Mouse (Mus musculus): Measurements from ENCODE around the gene Cmtm5.
A peak's percentile ranks its signal among the peaks of the same experiment; 100 is the strongest.

The Cmtm5 gene

DNA sequence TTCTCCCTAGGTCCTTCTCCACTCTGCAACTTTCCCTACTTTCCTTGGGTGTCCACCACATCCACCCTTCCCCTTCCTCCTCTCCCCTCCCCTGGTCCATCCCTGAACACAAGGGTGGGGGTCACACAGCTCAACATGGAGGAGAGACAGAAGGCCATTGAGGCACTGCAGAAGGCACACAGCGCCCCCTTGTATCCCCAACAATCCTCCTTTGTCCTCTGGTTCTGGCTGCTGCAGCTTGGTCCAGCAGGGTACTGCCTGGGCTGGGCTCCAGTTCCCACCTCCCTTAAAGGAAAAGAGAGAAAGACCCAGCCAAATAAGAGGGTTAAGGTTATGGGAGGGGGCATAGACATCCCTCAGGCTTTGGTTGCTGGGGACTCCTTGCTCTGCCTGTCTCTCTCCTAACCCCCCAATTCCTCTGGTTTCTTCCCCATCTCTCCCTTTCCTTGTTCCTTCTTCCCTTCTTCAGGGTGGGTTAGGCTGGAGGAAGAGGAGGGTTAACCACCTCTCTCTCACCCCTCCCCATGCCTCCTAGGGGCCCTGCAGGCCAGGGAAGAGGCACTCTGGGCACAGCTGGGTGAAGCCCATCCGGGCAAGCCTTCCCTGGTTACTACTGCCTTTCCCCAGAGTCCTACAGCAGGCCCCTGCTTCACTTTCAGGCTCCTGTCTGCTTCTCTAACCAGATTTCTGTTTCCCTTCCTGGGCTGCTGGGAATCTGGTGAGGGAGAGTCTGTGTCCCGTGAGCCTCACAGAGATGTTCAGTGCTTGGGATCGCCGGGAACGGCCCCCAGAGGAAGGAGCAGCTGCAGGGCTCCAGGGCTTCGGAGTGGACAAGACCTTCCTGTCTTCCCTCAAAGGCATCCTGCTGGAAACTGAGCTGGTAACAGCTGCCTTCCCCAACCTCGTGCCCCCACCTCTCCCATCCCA, at the start of gene Cmtm5:
Gene Cmtm5, plus strand, starts transcription at position 358 of the 927 bp plus-strand sequence.
- no peak for DNase-seq (ENCODE audit: low read depth, low spot score)

DNA sequence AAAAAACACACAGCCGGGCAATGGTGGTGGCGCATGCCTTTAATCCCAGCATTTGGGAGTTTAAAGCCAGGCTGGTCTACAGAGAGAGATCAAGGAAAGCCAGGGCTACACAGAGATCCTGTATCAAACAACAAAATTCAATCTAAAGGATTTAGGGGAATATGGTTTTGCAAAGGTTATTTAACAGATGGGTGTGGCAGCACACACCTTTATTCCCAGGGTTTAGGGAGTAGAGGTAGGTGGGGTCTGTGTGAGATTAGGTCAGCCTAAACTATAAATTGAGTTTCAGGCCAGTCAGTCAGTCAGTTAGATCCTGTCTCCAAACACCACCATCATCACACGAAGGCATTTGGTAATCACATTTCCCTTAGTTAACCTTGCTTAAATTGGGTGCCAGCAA, 43.9 kb upstream of the Cmtm5 start, which contains the start of gene Pabpn1:
Gene Pabpn1, plus strand, starts transcription at position 301 of the 400 bp plus-strand sequence.
- DNase-seq (ENCODE audit: low read depth, low spot score), result no peak

DNA sequence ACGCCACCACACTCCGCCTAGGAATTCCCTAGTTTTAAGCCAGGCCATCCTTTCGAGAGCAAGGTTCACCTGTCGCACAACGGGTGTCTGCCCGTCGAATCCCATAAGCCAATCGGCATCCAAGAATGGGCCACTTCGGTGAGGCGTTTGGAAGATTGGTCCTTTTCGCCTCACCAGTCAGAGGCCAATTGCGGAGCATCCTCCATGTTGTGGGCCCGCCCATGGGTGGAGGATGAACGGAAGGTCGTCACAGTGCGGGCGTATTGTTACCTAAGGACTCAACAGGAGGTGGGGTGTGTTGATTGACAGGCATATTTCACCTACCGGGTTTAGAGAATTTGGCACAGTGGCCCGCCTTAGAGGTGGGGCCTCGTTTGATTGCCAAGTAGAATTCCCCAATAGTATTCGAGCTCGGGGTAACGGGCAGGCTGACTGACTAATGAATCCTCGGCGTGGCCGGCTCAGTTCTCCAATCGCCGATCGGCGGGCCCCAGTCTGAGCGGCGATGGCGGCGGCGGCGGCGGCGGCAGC, 42.3 kb upstream of the Cmtm5 start:
- peak; percentile 99 for DNase-seq (ENCODE audit: low read depth, low spot score)

DNA sequence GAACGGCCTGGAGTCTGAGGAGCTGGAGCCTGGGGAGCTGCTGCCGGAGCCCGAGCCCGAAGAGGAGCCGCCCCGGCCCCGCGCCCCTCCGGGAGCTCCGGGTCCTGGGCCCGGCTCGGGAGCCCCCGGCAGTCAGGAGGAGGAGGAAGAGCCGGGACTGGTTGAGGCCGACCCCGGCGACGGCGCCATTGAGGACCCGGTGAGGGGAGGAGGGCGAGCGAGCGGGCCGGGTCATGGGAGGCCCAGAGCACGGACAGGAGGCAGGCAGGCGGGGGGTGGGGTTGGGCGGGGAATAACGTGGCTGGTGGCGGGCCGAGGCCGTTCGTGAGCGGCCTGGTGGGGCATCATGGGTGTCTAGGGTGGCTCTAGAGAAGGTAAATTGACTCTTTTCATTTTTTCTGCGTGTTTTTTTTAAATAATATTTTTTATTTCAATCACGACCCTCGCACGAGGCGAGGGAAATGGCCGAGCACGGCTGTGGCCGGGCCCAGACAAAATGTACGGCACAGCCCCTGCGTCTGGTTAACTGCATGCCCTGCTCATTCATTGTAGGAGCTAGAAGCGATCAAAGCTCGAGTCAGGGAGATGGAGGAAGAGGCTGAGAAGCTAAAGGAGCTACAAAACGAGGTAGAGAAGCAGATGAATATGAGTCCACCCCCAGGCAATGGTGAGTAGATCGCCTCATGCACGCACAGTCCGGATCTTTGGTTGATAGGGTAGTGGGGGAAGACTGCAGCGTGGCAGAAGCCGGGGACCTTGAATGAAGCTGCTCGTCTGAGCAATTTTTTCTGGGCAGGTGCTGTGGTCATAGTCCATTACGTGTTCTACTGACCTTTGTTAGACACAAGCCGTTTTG, 41.5 kb upstream of the Cmtm5 start:
- no peak for DNase-seq (ENCODE audit: low read depth, low spot score)

DNA sequence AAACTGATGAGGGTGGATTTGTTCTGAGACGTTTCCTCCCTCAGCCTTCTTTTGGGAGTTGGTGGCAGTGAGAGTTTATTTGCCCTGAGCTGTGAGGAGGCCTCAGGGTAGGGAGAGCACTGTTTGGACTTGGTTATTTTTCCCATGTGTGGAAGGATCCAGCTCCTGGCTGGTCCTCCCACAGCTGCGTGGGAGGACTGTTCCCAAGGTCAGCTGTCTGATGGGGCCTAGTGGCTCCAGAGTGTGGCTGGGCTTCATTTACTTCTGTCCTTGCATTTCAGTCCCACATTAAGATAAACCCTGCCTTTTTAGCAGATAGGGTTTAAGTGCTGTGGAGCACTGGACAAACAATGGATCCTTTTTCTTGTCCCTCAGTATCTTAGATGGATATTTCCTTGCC, 38.6 kb upstream of the Cmtm5 start:
- no peak for DNase-seq (ENCODE audit: low read depth, low spot score)

DNA sequence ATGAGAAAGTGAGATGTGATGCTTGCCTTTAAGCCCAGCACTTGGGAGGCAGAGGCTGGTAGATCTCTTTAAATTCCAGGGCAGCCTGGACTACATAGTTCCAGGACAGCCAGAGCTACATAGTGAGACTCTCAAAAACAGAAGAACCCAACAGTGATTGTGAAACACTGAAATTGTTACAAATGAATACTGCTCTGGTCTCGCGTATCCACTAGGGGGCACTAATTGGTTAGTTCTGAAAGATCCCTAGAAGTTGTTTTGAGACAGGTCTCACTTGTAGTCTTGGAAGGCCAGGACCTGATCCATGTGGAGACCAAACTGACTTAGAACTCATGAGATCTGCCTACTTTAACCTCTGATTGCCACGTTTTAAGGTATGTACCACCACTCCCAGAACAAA, 35.7 kb upstream of the Cmtm5 start:
- DNase-seq (ENCODE audit: low read depth, low spot score), result peak; percentile 73

DNA sequence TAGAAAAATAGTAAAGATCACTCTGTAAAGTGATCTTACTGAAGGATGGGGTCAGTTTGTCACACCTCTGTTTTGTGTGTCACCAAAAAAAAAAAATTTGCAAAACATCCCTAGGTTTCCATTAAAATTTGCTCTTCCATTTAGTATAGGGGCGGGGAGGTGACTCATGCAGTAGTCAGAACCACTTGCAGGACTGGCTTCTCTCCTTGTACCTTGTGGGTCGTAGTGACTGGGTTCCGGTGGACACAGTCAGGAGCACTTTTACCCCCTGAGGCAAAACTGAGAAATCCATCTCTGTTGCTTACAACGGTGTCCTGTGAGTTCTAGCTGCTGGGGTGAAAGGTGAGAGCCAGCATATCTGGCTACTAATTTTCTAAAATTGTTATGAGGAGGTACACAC, 32.4 kb upstream of the Cmtm5 start:
- DNase-seq (ENCODE audit: low read depth, low spot score), result no peak

DNA sequence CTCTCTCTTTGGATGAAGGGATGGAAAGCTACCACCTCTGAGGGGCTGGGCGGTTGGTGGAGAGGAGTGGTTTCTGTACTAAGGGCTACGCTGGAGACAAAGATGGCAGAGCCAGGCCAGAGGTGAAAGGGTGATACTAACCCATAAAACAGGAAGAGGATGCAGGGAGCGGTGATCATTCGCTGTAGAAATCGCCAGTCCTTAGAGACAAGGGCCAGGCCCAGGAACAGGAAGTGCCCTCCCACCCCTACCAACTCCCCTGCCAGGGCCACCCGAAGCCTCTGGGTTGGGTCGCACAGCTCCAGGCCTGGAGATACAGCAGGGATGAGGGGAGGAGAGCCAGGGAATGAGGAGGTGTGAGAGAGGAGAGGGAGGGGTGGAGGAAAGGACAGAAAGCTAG, 27.4 kb upstream of the Cmtm5 start:
- no peak for DNase-seq (ENCODE audit: low read depth, low spot score)

DNA sequence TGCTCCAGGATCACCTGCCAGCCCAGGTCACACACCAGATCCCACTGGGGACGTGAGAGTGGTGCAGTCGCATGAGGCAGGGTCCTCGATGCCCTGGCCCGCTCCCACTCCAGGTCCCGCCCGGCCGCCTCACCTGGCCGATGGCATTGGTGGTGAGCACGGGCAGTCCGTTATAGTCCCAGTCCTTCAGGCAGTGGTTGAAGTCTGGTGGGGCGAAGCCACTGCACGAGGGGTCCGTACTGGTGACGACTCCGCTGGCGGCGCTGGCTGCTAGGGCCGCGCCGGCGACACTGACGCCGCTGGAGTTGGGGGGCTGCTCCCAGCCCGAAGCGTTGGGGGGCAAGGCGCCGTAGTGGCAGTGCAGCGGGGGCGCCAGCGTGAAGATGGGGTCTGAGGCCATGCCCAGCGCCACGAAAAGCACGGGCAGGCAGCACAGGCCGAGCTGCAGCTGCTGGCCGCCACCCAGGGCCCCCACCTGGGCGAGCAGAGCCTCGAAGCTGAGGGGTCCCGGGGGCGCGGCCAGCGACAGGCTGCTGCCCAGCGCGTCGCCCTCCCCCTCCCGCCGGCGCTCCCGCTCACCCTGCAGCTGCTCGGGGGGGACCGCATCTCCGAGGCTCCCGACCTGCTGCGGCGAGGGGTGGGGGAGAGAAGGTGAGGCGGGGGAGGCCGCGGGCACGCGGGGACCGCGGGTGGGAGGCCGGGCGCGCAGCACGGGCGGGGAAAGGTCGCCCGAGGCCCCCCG, 23.8 kb upstream of the Cmtm5 start:
- DNase-seq (ENCODE audit: low read depth, low spot score), result no peak

DNA sequence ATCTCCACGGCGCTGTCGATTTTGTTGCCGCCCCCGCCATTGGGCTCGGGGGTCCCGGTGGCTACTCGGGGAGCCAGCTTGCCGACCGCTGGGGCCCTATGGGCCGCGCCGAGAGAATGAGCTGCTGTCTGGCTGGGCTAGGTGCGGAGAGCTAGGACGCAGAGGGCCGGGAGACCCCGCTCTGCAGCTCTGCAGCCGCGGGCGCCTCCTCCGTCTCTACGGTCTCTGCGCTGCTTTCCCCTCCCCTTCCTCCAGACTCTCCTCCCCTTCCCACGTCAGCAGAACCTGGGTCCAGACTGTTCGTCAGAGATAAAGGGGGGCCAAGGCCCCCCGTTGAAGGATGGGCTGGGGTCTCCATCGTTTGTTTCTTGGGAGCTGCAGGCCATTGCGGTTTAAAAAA, 23.2 kb upstream of the Cmtm5 start, which contains the start of gene Slc22a17:
Gene Slc22a17, minus strand, starts transcription at position 247 of the 400 bp plus-strand sequence.
- peak; percentile 40 for DNase-seq (ENCODE audit: low read depth, low spot score)

DNA sequence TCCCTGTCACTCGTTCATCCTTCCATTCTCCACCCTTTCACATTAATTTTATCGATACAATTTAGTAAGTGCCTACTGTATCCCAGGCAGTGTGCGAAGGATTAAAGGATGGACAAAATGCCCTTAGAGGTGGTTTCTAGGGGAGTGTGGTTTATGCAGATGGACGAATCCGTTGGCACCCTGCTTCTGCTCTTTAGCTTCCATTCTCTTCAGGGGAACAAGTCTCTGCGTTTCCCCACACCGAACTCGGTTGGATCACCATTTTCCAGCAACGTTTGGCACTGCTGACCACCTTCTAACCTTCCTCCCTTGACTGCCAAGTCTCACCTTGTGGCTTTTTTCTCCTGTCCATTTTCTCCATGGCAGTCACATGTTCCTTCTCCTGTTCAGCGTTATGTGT, 22.7 kb upstream of the Cmtm5 start:
- DNase-seq (ENCODE audit: low read depth, low spot score), result no peak

DNA sequence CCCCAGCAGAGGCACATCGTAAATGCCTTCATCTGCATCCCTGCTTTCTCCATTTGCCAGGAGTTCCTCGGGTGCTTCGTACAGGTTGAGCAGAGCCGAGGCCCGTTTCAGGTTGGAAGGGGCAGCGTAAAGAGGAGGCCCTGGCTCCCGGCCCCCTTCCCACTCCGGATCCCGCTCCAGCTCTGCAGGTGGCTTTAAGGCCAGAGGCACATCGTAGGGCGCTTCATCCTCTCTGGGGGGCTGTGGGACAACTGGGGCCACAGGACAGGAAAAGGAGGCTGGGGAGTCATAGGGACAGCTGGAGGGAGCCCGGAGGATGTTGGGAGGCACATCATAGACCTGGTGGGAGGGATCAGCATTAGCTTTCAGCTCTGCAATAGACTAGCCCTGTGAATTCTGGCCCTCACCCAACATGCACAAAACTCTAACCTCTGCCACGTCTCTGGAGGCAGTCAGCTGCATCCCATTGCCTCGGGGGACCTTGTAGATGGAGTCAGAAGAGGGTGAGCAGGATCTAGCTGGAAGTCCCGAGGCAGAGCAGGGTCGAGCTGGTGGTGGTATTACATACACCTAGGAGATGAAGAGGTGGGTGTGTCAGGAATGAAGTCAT, 15.9 kb upstream of the Cmtm5 start:
- DNase-seq (ENCODE audit: low read depth, low spot score), result no peak

DNA sequence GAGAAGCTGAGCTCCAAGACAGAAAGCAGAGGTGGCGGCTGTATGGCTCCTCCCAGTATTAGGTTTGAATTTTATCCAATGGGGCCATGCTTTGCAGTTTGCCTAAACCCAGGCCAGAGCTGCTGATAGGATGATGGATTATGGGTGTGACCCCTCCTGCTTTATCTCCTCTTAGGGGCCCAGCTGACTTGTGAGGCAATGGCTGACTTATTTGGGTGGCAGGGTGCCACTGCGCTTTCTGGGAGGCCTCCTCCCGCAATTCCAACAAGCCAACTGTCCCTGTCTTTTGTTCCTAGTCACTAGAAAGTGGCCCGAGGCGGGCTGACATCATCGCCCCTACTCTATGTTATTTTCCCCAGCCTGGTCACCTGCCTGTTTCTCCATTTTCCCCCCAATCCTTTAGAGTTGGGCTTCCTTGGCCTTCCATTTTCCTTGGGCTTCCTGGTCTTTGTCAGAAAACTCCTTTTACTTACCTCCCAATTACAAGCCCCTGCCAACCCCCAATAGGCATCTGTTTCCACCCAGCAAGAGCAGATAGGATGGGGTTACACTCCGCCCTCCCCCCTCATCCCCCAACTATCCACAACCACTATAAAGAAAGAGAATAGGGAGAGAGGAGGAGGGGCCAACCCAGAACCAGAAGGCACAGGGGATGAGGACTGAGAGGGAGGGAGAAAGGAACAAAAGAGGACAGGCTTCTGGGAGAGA, 11.3 kb upstream of the Cmtm5 start:
- DNase-seq (ENCODE audit: low read depth, low spot score), result peak; percentile 77

DNA sequence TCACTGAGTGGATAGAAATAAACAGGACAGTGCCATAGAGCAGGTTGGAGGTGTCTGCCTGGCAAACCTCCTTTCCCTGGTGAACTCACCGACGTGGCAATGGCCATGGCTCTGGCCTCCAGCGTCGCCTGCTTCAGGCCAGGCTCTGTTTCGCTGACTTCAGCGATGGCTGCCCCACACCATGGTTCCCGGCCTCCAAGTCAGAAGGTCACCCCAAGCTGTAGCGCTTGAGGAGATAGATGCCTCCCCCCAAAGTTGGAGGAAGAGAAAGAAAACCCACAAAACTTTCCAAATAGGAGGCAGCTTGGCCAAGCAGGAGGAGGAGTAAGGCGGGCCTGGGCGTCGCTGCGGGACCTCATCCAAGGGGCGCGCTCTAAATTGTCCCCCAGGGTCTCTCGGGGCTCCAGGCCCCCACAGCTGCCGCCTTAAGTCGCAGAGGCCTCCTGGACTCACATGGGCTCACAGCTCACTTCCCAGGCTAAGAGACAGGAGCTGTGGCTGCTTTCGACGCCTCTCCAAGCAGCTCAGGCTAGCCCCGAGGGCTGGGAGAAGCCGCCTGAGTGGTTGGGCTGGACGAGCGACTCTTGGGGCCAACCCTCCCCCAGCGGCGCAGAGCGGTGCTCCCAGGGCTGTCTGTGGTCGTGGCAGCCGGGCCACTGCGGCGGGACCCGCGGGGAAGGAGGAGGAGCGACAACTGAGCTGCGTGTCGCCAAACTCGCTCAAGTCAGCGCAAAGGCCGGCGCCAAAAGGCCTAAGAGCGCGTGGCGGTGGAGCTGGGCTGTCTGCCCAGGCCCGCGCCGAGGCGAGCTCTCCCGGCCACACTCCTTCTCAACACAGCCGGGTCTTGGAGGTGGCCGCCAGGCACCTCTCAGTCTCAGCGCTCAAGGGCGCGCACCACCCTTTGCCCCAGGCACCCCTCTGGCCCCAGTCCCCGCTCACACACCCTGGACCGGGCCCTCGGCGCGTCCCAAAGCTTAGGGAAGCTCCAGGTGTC, 10.4 kb upstream of the Cmtm5 start, which contains the start of gene Efs:
Gene Efs, minus strand, starts transcription at position 778 of the 994 bp plus-strand sequence.
- DNase-seq (ENCODE audit: low read depth, low spot score), result peak; percentile 58

DNA sequence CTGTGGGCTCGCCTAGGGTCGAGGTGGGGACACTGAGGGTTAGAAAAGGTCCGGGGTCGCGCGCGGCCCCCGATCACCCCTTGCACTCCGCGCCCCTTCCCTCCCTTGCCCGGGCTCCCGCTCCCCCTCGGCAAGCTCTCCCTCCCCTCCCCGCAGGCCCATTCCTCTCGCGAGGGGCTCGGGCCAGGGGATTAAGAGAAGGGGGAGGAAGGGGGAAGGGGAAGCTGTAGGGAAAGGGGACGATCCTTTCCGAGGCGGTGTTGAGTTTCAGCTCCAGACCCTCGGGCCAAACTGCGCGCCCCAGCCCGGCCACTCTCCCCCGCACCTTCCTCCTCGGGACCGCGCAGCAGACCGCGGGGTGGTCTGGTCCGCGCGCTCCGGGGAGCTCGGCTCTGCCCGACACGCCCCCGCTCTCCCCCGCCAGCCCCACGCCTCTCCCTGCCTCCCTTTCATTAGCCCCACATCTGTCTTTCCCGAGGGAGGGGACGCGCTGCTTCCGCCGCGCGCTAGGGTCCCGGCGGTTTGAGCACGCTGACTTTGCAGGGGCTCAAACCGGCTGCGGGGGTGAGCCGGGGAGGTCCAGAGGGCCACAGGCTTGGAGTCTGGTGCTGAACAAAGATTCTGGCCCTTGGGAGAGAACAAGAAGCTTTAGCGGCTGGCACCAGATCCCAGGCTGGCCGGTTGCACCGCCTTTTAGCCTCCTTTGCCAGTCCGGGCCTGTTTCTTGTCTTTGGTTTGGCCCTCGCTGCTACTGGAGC, 9.5 kb upstream of the Cmtm5 start:
- peak; percentile 30 for DNase-seq (ENCODE audit: low read depth, low spot score)

DNA sequence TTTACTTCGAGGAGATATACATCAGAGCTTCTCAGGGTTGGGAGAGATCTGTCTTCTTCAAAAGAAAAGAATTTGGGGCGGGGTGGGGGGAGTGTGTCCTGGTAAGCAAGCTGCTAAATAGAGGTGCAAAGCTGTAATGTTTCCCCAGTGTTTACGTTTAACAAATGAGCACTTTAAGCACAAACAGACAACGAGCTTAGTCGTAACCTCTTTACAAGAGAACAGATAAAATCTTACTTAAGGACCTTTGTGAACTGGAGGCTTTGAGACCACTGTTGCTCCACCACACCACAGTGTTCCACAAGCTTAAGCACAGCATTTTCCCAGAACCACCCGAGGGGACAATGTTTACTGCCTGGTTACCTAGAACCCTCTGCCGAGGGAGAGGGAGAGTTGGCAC, 8.8 kb upstream of the Cmtm5 start:
- no peak for DNase-seq (ENCODE audit: low read depth, low spot score)

DNA sequence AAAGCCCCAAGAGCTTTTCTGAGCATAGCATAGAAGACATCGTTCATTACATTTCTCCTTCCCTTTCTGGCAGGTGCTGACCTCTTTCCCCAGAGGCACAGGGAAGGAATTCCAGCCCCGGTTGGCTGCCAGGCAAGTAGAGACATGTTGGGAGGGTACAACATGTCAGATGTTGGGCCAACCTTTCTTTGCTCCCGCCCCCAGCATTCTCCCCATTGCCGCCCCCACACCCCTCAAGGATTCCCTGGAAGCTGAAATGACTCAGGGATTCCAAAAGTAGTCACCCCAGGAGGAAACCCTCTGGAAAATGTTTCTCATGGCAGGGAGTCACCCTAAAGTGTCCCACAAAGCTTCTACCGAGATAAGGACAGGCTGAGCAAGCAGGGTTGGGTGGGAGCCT, 6.3 kb upstream of the Cmtm5 start:
- no peak for DNase-seq (ENCODE audit: low read depth, low spot score)

DNA sequence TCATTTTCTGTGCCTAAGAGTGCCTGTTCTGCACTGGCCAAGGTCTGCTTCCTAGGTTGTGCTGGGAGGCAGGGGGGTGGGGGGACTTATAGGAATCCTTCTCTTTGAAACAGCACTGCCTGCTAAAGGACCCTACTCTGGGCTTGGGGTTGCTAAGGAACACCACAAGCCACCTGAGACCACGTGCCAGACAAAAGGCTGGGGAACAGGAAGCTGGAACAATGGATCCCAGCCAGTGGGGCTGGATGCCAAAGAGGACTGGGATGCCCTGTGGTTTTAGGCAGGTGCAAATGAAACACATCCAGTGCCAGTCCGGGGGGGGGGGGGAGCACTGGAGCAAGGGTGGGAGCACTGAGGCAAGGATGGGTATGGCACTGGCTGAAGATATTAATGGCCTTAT, 5.6 kb upstream of the Cmtm5 start:
- DNase-seq (ENCODE audit: low read depth, low spot score), result no peak
